Mouse (Mus musculus): Measurements from ENCODE around the gene Padi4.

Padi4 gene

DNA sequence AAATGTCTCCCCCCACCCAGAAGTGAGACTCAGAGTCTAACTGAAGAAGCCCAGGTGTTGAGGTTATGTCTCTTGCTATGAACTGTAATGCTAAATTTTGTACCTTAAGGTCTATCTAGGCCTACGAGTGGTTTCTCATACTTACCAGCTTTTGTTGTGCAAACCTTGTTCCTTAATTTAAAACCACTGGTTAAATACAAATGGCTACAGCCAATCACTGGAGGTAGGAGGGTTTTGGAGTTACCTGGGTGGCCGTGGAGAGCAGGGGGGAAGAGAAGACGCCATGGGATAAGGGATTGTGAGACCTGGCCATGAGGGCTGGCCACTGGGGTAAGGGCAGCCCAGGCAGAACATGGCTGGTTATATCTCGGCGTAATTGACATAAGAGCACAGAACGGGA, 14.2 kb upstream of the Padi4 start:
- no peak for DNase-seq (ENCODE audit: low read depth, low spot score)

DNA sequence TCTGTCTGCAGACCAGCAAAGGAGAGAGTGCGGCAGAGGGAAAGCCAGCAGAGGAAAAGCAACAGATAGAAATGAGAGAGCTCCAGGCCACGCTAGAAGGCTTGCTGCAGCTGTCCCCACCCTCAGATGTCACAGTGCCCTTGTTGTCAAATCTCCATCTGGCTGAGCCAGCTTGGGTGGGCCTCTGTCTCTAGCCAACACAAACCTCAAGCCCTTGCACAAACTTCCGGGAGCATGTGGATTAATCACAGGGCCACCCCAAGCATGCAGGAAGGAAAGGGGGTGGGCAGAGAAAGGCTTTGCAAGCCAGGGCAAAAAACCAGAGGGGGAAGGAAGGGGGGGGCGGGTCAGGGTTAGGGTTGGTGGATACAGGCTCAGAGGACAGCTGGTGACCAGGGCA, 13.4 kb upstream of the Padi4 start:
- no peak for DNase-seq (ENCODE audit: low read depth, low spot score)

DNA sequence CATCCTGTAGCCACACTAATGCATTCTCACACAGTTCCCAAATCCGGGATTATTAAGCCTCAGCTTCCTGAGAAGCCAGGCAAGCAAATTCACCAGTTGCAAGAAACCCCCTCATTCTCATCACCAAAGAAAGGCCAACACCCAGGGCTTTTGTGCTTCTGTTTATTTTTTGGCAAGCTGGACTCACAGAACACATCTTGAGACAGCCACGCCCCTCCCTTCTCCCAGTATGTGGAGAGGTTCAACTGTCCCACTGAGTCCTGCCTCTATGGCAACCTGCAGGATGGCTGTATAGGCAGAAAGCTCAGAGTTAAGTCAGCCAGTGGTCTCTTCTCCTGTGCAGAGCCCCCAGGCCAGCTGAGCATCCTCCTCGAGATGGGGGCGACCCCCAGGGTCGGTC, 11.2 kb upstream of the Padi4 start:
- no peak for DNase-seq (ENCODE audit: low read depth, low spot score)

DNA sequence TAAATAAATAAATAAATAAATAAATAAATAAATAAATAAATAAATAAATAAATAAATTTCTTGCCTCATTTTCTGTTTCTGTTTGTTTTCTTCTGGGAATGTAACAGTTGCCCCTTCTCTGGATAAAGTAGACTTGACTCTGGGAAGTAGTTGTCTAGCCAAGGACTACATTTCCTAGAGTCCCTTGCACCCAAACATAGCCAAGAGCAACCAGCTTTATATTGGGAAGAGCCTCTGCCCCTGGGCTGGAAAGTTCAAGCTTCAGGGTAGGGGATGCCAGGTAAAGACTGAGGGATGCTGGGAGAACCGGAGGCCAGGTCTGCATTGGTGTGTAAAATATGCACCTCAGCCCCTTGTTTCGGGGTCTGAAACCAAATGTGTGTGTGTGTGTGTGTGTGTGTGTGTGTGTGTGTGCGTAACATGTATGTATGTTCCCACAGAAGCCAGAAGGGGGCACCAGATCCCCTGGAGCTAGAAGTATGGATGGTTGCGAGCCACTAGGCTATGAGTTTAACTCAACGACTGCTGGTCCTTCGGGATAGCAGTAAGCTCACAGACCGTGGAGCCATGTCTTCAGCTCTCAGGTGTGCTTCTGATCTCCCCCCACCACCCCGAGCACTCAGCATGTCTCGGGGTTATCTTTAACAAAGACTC, 10.4 kb upstream of the Padi4 start:
- no peak for DNase-seq (ENCODE audit: low read depth, low spot score)

DNA sequence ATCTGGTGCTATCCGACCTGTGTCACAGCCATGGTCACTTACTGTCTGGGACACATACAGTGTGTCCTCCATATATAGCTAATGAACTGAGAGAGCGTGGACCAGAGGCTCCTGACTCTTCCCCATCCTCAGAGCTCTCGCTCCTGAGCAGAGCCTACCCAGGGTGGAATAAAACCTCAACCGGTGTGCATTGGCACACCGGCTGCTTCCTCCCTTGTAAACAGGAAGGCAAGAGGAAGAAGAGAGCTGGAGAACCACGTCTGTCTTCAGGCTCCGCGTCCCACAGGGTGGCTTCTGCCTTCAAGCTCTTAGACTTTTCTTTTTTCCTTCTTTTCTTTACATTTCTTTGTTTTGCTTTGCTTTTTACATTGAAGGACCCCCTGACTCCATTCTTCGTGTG, 8.8 kb upstream of the Padi4 start:
- no peak for DNase-seq (ENCODE audit: low read depth, low spot score)

DNA sequence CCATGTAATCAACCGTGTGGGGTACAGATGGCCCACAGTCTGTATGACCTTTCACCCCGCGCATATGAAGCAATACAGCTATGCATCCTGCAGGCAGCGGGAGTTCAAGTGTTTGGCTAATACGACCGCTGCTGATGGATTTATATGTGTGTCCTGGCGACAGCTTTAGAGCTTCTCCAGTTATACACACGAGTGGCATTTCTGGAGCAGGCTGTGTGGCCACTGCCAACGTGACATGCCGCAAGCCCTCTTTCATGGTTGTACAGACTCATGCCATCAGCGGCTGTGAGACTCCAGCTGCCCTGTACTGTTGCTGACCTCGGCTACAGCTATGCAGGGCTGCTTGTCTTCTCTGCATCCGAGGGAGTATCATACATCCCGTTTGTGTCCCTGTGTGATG, 6.5 kb upstream of the Padi4 start:
- no peak for DNase-seq (ENCODE audit: low read depth, low spot score)

DNA sequence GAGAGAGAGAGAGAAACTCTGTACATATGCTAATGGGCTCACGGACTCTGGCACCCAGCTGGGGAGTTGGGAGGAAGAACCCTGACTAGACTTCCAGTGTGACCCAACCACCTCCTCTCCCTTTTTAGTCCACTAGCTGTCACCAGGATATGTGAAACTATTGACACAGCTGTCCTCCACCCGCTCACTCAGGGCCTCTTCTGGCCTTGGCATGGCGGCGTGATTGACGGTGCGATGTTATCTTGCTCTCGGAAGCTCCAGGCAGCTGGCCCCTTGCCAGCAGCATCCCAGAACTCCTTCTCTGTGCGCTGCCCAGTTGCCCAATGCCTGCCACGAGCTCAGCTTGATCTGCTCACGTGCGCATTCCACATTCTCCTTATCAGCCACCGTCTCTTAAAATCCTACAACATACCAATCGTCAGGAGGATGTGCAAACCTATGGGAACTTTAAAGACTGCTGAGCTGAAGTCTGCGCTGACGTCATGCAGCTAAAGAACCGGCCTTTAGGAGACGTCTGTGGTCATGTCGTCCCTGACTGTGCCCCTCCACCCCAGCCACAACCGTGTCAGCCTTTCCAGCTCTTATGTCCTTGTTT, 5.9 kb upstream of the Padi4 start:
- no peak for DNase-seq (ENCODE audit: low read depth, low spot score)

DNA sequence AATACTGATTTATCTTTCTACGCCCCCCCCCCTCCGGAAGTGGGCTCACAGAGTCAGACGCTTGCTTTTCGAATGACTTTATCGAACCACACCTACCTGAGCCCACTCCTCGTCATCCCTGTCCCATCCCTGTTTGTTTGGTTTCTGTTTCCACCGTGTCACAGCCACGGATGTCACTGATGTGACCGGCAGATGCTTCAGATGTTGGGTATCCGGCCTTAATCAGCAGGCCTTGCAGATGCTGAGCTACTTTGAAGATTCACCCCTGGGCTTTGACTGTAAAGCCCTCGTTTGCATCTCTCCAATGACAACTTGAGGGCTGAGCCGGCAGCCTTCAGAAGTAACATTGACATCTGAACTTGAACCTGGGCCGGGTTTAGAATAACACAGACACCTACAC, 2.6 kb upstream of the Padi4 start:
- DNase-seq (ENCODE audit: low read depth, low spot score) = no peak

DNA sequence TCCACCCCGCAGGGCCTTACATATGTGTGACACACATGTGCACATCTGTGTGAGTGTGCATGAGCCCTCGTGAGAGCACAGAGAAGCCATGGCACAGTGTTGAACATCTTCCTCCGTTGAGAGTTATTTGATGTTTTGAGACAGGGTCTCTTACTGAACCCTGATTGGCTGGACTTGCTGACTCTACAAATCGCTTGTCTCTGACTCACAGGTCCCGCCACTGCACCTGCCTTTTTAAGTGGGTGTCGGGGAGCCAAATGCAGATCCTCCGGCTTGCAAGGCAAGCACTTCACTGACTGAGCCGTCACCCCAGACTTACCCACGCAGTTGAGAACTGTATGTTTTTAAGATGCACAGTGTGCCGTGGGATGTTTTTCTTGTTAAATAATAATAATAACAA, 1.8 kb upstream of the Padi4 start:
- DNase-seq (ENCODE audit: low read depth, low spot score) = no peak

DNA sequence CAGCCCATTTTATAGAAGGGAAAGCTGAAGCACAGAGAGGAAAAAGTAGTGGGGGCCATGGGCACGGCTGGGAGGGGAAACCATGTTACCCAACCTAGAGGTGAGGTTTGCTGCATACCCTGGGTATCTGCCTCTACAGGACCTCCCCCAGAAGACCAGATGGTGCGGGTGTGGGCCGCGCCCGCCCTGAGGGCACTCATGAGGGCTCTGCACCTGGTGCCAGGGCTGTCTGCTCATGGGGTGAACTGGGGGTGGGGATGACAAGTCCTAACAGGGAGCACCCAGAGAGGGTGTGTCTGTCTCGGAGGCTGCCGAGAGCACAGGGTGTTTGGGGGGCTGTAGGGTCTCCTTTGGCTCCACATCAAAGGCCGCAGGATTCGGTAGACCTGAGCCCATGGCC, 857 bp upstream of the Padi4 start:
- DNase-seq (ENCODE audit: low read depth, low spot score) = no peak

DNA sequence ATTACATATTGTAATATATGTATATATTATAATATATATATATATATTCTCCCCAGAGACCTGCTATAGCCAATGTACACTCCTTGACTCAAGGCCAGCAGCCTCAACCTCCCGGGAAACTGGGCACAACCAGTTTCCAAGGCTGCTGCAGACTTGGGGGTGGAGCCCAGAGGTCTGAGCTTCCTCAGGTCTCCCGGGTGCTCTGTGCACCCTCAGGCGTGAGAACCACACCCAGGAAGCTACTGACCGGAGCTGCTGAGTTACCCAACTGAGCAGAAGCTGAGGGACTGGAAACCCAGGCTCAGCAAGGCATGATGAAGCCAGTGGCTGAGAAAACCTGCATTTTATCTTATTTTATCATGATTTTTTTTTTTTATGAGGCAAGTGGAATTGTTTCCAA, 2.9 kb downstream of the Padi4 start:
- peak; percentile 53 for DNase-seq (ENCODE audit: low read depth, low spot score)

DNA sequence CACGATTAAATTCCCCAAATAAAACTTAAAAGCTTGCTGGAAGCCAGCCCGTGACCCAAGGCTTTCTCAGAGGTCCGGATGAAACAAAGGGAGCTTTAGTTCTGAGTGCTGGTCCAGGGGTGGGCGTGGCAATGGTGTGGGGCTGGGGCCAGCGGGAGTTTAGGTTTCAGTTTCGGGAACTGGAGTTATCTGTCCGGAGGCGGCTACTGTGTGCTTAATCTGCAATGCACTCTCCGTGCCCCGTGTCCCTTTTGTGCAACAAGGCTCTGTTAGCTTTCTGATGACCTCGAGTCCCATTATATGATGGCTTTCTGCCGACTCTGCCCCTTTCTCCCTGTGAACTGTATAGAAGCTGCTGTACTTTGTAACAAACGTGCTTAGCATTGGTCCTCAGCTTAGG, 3.6 kb downstream of the Padi4 start:
- peak; percentile 60 for DNase-seq (ENCODE audit: low read depth, low spot score)

DNA sequence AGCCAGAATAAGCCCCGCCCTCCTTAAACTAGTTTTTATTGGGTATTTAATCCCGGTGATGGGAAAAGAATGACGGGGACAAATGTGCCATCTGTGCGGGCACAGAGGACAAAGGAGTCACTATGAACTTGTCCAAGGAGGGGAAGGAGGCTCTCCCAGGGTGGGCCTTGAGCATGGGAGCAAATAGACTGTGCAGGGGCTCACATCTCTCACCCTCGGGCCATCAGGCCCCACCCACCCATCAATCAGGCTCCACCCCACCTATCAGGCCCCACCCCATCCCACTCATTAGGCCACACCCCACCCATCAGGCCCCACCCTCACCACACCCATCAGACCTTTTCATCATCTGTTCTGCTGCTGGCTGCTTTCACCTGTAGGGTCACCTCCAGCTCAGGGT, 5.1 kb downstream of the Padi4 start:
- no peak for DNase-seq (ENCODE audit: low read depth, low spot score)

DNA sequence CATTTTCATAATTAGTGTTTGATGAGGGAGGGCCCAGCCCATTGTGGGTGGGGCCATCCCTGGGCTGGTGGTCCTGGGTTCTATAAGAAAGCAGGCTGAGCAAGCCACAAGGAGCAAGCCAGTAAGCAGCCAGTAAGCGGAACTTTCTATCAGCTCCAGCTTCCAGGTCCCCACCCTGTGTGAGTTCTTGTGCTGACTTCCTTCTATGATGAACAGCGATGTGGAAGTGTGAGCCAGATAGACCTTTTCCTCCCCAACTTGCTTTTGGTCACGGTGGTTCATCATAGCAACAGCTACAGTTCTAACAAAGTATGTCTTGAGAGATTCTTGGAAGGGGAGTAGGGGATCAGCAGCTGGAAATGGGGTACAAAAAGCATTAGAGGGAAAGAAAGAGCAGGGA, 8.1 kb downstream of the Padi4 start:
- no peak for DNase-seq (ENCODE audit: low read depth, low spot score)

DNA sequence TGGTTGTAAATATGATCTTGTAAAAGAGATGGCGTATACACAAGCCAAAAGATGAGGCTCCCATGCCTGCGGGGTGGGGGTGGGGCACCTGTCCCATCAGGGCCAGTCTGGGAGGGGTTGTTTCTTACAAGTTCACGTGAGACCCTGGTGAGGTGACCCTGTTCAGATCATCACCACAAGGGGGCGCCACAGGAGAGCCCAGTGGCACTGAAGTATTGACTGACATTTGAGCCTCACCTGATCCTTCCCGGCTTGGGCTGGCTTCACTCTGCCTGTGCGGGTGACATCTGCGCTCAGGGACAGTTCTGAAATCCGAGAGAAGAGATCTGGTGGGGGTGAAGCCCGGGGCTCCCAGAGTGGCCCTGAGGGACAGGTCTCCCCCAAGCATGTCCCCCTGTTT, 10.9 kb downstream of the Padi4 start:
- DNase-seq (ENCODE audit: low read depth, low spot score) = peak; percentile 50

DNA sequence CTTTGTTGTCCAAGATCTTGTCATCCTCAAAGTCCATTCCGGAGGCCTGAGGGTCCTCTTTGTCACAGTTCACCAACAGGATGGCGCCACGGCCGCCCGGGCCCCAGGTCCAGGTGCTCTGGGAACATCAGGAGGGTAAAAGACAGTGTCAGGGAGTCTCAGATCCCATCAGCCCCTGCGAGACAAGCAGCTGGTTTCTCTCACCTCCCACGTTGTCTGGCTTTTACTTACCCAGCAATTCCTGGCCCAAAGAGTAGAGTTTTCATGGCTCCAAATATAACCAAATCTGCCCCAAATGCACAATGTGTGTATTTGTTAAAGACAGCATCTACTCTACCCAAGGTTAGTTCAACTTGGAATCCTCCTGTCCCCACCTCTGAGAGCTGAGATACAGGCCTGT, 12.4 kb downstream of the Padi4 start:
- DNase-seq (ENCODE audit: low read depth, low spot score) = no peak

DNA sequence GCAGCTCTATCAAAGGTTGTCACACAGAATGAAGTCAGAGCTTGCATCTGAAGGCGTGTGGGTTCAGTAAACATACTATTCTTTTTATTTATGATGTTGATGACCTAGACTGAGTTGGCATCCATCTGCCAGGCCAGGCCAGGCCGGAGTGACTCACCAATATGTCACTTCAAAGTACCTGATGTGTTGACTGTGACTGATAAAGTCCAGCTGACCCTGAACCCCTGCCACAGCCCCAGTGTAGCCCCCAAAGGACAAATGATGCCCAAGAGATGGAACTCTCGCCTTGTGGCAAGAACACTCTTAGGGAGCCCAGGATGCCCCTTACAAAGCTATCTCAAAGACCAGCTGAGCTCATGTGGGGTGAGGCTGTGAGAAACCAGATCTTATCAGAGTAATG, 18.2 kb downstream of the Padi4 start:
- DNase-seq (ENCODE audit: low read depth, low spot score) = no peak

DNA sequence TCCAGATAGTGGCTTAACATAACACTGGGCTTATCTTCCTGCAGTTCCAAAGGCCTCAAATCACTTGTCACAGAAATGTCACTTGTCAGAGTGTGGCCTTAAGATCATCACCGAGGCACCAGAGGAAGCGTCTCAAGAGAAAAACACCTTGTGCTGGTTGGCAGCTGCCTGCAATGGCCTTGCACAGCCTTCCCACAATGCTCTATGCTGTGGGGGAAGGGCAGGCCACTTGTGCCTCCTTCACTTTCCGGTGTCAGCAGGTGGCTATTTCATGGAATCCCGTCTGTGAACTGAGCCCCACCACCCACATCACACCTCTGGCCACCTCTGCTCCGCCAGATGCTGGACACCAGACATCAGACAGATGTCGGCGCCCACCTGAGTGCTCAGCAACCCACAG, 20.7 kb downstream of the Padi4 start:
- no peak for DNase-seq (ENCODE audit: low read depth, low spot score)

DNA sequence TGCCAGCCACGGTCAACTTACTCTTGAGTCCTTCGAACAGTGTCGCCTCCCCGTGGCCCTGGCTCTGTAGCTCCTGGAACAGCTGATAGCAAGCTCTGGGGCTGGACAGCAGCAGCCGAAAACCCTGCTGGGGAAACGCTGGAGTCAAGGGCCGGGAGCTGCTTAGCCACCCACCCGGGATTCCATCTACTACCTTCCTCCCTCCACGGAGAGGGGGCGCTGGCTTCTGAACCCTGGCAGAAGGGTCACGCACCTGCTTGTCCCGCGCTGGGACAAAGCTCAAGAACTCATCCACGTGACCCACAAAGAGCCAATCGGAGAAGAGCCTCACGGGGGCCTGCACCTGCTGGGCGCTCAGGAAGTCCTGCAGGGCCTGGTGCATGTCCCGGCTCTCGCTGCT, 23.7 kb downstream of the Padi4 start:
- no peak for DNase-seq (ENCODE audit: low read depth, low spot score)

DNA sequence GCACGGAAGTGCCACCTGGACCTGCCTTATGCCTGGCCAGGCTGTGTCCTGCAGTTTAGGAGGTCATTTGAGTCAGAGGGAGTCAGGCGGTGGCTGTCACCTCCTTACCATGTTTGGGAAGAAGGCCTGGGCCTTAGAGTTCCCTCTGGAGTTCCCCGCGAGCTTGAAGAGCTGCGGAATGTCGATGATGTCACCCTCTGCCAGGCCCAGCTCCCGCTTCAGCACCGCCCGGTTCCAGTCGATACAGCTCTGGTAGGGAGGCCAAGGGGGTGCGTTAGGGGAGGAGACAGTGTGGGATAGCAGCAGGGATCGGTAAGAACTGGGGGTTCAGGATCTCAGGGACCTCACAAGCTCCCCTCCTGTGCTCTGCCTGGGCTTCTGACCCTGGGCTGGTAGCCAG, 26.1 kb downstream of the Padi4 start:
- no peak for DNase-seq (ENCODE audit: low read depth, low spot score)

DNA sequence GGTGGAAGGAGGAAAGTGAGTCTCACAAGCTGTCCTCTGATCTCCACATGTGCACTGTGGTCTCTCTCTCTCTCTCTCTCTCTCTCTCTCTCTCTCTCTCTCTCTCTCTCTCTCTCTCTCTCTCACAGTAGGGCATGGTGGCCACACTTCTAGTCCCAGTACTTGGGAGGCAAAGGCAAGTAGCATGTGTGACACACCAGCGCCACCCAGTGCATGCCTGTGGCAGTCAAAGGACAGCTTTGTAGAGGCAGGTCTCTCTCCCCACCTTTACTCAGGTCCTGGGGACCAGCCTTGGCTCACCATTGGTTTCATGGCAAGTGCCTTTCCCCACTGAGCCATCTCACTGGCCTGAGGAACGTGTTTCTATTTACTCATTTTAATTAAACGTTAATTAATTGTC, 29.4 kb downstream of the Padi4 start:
- DNase-seq (ENCODE audit: low read depth, low spot score) = peak; percentile 56

DNA sequence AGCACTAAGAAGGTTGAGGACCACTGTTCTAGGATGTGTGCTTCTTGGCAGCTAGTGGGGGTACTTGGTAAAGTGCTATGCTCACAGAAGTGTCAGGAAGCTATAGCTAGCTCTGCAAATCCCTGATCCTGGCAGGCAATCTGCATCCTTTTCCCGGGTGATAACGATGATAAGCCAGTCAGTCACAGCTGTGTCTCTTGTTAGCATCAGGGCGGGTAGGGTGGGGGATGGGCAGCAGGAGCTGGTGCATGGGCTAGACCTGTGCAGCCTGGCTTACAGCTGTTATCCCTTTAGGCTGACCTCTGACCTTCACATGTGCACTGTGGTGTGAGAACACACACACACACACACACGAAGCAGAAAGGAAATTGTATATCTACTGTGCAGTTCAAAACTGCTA, 30.9 kb downstream of the Padi4 start:
- no peak for DNase-seq (ENCODE audit: low read depth, low spot score)

DNA sequence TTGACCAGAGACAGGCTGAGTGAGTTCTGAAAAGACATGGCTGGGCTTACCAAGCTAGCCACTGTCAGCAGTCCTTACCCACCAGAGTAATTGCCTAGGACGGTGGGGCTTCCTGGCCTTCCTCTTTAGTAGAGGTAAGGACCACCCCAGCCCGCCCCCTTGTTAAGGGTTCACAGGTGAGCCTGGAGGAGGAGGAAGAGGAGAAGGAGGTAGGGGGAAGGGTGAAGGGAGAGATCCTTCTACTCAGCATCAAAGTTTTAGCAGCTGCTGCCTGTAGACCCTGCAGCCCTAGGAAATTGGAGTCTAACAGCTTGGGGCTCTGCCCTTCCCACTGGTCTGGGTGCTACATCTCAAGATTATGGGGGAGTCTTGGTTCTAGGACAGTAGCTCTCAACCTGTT, 31.5 kb downstream of the Padi4 start, which contains the start of gene Padi6:
TSS of gene Padi6 (minus strand) at position 101 of the 400 bp plus-strand sequence.
- no peak for DNase-seq (ENCODE audit: low read depth, low spot score)

DNA sequence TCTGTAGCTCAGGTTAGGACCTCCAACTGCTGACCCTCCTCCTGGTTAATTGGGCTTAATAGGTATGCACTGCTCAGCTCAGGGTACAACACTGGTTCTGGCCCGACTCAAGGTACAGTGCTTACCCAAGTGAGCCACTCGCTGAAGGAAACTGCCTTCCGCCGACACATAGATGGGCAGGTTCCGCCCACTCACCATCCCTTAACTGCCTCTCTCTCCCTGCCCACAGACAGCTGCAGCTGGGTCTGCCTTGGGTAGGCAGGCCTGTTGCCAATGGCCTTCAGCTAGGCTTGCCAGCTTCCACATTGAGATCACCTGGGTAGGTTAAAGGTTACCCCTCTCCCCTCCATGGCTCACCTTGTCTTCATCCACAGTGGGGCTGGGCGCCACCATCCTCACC, 32.6 kb downstream of the Padi4 start:
- DNase-seq (ENCODE audit: low read depth, low spot score) = no peak

Data from 3T3-L1 (cell line).